Mouse (Mus musculus): Measurements from ENCODE around the gene Fsd1.

Gene Fsd1

DNA sequence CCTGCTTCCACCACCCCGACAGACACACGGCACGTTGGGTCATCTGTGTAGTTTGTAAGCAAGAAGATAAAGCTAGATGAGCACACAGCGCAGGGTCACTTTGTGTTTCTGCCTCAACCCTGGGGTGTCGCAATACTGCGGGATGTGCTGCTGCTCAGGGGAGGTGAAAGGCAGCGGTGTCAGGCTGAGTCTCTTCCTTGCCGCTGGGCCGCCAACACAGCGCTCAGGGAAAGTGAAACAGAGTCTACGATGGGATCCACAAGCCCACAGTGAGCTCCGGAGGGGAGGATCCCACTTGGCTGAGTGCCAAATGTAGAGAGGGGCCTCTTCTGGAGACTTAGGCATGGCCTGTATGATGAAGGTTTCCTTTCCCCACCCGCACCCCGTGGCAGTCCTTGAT is 23.1 kb upstream of the Fsd1 start:
- peak; percentile 78 for DNase-seq (ENCODE audit: low read depth)

GRCm38 (mm10) chr17:55964496-55964895 is 21.8 kb upstream of the Fsd1 start:
- no peak for DNase-seq (ENCODE audit: low read depth)

DNA sequence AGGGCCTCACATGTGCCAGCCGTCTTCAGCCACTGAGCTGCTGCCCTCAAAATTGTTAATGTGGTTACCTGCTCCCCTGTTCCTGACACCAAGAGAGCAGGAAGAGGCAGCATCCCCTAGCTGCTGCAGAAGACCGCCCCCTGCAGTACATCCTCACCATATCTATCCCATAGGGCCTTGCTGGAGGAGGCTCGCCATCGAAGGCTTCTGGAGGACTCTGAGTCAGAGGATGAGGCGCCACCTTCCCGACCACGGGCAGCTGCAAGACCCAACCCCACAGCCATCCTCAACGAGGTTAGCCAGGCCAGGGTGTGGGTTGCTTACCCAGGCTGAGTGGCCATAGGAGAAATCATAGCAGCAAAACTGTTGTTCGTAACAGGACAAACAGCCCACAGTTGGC is 21.3 kb upstream of the Fsd1 start:
- peak; percentile 63 for DNase-seq (ENCODE audit: low read depth)

DNA sequence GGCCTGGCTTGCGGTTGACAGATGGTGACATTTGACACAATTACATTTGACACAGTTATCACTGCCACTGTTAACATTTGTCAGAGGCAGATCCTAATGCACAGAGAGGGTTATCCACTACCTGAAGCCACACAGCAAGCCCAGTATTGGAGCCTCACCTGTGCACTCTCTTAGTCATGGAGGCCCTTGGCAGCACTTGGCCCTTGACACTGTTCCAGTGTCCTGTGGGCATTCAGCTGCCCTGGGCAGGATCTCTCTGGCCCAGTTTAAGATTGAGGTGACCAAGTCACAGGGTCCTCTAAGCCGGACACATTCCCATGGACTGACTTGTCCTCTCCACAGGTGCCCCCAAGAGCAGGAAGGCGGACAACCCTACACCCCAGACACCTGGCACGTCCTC is 19.1 kb upstream of the Fsd1 start:
- DNase-seq (ENCODE audit: low read depth), result no peak

DNA sequence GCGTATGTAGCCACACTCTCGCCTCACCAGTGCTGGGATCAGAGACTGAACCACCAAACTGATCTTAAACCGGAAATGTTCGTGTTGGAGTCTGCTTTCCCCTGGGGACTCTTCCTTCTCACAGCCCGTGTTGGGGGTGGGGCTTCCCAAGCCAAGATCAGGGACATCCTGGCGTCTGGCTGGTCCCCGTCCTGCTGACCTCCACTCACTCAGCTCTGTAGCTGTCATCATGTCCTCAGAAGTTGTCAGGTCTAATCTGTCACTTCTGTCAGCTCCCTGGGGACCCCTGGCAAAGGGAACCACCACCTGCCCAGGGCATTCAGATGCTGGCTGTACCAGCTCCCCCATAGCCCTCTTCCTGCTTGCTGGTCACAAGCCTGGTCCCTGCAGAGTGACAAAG is 18.1 kb upstream of the Fsd1 start:
- DNase-seq (ENCODE audit: low read depth), result no peak

- no peak for DNase-seq (ENCODE audit: low read depth)
These were observed 16.7 kb upstream of the Fsd1 start for GRCm38 (mm10) chr17:55969560-55969959.

DNA sequence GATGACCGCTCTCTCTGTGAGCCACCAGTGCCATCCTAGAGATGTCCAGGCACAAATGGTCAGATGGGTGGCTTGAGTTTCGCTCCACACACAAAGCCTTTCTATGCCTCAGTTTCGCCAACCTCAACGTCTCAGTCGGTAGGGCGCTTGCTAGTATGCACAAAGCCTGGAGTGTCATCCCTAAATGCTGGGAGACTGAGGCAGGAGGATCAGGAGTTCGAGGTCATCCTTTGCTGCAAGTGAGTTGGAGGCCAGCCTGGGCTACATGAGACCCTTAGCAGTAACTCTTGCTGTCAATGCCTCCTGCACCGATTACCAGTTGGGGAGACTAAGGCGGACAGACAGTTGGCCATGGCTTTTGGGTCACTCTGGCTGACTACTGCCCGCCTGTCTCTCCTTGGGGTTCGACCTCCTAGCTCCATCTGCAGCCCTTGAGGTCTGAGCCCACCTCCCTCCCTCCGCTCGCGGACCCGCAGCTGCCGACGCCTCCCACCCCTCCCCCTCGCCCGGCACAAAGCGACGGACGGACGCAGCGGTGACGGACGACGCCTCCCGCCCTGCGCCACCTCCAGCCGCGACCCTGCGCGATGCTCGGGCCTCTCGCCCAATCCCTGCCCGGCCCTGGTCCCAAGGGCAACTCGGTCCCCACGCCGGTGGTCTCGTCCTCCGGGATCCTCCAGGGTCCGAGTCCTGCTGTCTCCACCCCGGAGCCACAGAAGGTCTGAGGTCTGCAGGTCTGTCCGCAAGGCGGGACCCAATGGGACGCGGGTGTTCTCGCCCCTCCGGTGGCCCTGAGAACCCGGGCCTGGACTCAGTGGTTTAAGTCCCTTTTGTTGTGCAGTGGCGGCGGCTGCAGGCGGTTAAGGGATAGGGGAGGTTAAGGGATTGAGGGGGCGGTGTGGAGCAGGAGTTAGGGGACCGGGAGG is 16.1 kb upstream of the Fsd1 start, which contains the start of gene Shd:
Gene Shd, plus strand, starts transcription at position 502 of the 926 bp plus-strand sequence.
- no peak for DNase-seq (ENCODE audit: low read depth)

- DNase-seq (ENCODE audit: low read depth), result no peak
These were observed 14.9 kb upstream of the Fsd1 start for GRCm38 (mm10) chr17:55971453-55971852.

- peak; percentile 84 for DNase-seq (ENCODE audit: low read depth)
These were observed 9.9 kb upstream of the Fsd1 start for GRCm38 (mm10) chr17:55976255-55976862.

DNA sequence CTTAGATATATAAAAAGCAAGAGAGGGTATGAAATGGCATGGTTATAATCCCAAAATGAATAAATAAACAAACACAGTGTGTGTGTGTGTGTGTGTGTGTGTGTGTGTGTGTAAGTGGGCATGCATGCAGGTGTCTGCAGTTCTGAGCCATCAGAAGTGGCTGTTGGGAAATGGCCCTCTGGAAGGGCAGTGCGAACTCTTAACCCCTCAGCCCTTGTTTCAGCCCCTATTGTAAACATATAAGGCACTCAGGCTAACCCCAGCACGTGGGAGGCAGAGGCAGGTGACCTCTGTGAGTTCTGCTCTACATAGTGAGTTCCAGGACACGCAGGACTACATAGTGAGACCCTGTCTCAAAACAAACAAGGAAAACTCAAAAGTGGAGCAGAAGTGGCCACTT is 9.0 kb upstream of the Fsd1 start:
- no peak for DNase-seq (ENCODE audit: low read depth)

GRCm38 (mm10) chr17:55990278-55990898 is 4.1 kb downstream of the Fsd1 start:
- DNase-seq (ENCODE audit: low read depth), result no peak

DNA sequence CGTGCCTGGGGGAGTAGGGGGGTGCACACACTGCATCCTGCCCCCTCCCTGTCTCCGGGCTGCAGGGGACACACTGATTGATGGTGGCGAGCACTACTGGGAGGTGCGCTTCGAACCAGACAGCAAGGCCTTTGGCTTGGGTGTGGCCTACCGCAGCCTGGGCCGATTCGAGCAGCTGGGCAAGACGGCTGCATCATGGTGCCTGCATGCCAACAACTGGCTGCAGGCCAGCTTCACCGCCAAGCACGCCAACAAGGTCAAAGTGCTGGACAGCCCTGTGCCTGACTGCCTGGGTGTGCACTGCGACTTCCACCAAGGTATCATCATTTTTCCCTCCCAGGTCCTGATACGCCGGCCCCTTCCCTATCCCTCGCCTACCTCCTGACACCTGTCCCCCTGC is 9.7 kb downstream of the Fsd1 start:
- no peak for DNase-seq (ENCODE audit: low read depth)

DNA sequence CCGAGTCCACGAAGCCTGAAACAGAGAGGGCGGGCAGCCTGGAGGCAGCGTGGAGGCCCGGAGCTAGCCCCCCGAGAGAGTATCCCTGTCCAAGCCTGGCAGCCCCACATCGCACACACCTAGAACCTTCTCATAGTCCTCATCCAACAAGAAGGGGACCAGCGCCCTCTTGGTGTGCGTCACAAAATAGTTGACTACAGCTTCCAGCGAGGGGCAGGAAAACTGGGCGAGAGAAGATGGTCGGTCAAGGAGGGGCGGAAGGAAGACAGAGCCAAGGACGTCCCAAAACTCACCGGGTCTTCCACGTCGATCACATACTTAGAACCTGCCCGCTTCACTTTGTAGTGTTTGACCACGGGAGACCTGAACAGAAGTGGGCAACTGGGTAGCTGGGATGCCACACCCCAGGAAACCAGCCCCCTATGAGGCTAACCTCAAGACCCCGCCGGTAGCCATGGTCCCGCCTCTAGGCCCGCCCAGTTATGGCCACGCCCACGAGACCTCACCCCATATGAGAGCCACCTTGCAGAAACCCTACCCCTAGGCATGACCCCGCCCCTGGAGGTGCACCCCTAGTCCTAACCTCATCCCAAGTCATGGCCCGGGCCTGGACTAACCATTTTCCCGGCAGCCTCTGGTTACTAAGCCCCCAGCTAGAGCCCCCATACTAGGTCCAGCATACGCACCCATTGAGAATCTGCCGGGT is 13.6 kb downstream of the Fsd1 start:
- DNase-seq (ENCODE audit: low read depth), result no peak

DNA sequence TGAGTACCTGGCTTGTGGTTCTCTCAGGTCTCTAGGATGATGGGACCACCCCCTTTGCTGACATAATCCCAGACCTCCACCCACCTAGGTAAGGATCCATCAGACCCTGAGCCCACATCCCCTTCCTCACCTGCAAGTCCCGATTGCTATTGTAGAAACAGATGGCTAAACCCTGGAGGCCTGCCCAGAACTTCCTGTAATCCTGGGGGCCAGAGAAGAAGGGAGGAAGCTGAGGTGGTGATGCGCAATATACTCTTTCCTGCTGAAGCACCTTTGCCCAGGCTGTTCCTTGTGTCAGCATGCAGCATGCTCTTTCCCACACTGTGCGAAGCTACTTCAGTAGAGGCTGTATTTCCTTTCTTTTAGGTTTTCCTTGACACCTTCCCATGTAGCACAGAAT is 16.7 kb downstream of the Fsd1 start:
- DNase-seq (ENCODE audit: low read depth), result no peak

GRCm38 (mm10) chr17:56005415-56006061 is 19.2 kb downstream of the Fsd1 start, which contains the start of the genes Stap2 and Mpnd:
Gene Stap2 (minus strand): TSS chr17:56005584.
Gene Mpnd (plus strand): TSS chr17:56005711.
- peak; percentile 79 for DNase-seq (ENCODE audit: low read depth)

- no peak for DNase-seq (ENCODE audit: low read depth)
These were observed 20.6 kb downstream of the Fsd1 start for GRCm38 (mm10) chr17:56006956-56007355.

- DNase-seq (ENCODE audit: low read depth), result peak; percentile 47
These were observed 21.4 kb downstream of the Fsd1 start for GRCm38 (mm10) chr17:56007444-56008355.

- DNase-seq (ENCODE audit: low read depth), result peak; percentile 97
These were observed 22.2 kb downstream of the Fsd1 start for GRCm38 (mm10) chr17:56008356-56009087.

GRCm38 (mm10) chr17:56009088-56009961 is 23.0 kb downstream of the Fsd1 start:
- DNase-seq (ENCODE audit: low read depth), result peak; percentile 90
